Mouse (Mus musculus) lung, embryonic 14.5 days (tissue): ENCODE results near the gene Ift52. TPM values are rescaled to one million over a fixed set of nuclear protein-coding genes. Genes with fewer than 3 reads are reported as not detected.
A peak's percentile ranks its signal among the peaks of the same experiment; 100 is the strongest.

ENCODE experiments used
- ATAC-seq: fragments of 200-750 bp; cut with Nextera tagmentation; 2 replicates; pipeline ENCODE4 v1.8.0; 2017; ENCODE audit warnings: mild to moderate bottlenecking, moderate TSS enrichment, moderate library complexity; ENCODE audit not compliant: insufficient read depth
- DNase-seq: peaks from one replicate; pipeline ENCODE4 v3.0.0-alpha.2; 2015
- H3K27ac ChIP-seq: fragments of 300-500 bp; sonication (generic); 2 replicates; pipeline ENCODE4 v1.5.1; 2014; ENCODE audit warnings: low read depth, mild to moderate bottlenecking, moderate library complexity
- H3K27me3 ChIP-seq: fragments of 300-500 bp; sonication (generic); 2 replicates; pipeline ENCODE4 v1.6.1; 2014; ENCODE audit warnings: low read length, control low read depth; ENCODE audit not compliant: insufficient read depth
- H3K36me3 ChIP-seq: fragments of 300-500 bp; sonication (generic); 2 replicates; pipeline ENCODE4 v1.6.1; 2014; ENCODE audit warnings: control low read depth; ENCODE audit not compliant: insufficient read depth
- H3K4me1 ChIP-seq: fragments of 300-500 bp; sonication (generic); 2 replicates; pipeline ENCODE4 v1.6.1; 2014; ENCODE audit warnings: antibody characterized with exemption, control low read depth; ENCODE audit not compliant: insufficient read depth
- H3K4me2 ChIP-seq: fragments of 300-500 bp; sonication (generic); 2 replicates; pipeline ENCODE4 v1.6.1; 2014; ENCODE audit warnings: mild to moderate bottlenecking
- H3K4me3 ChIP-seq: fragments of 300-500 bp; sonication (generic); 2 replicates; pipeline ENCODE4 v1.5.1; 2014; ENCODE audit warnings: low read depth, low read length
- H3K9ac ChIP-seq: fragments of 300-500 bp; sonication (generic); 2 replicates; pipeline ENCODE4 v1.6.1; 2014
- H3K9me3 ChIP-seq: fragments of 300-500 bp; sonication (generic); 2 replicates; pipeline ENCODE4 v1.6.1; 2016; ENCODE audit warnings: low read depth, low read length, control low read depth
- CTCF ChIP-seq: IDR thresholded peaks from 2 replicates; pipeline ENCODE4 v1.5.1; 2016; ENCODE audit warnings: antibody characterized with exemption, low read depth
- WGBS: fragments of 180-500 bp; shearing (Covaris S2); extraction: QIAGEN DNeasy Blood & Tissue Kit; methylation state at CpG from one replicate; pipeline ENCODE4 v1.1.7; 2014; 5-methylcytosine and 5-hydroxymethylcytosine counted together
- polyA plus RNA-seq: library from polyadenylated mRNA; unstranded; fragments of >200 nt; fragmentation: Nextera tagmentation; extraction: Ambion mirVana; gene quantifications from 2 replicates; pipeline ENCODE4 v1.2.1, GENCODE M21; 2014

Gene Ift52
- polyA plus RNA-seq = 47.4 and 49.0 TPM in 2 replicates

- WGBS = under 1% methylated on average over 57 of the region's 57 CpGs
- ATAC-seq (peak; percentile 96), DNase-seq (peak; percentile 95)
- peak within 1 kb of the TSS; percentile 80 for H3K27ac ChIP-seq
- H3K4me2 ChIP-seq = peak within 1 kb of the TSS; percentile 60
- peak within 1 kb of the TSS; percentile 89 for H3K4me3 ChIP-seq
- 0 out of 2 replicates have a peak, but pooled peaks cover 4% of the 10 kb centered on the region for H3K4me1 ChIP-seq
- H3K9ac ChIP-seq = peak within 1 kb of the TSS; percentile 80
- no peaks in the 10 kb centered on the region for H3K9me3 ChIP-seq
- no peak for TF ChIP-seq CTCF
- no peaks in the 10 kb centered on the region for H3K27me3 ChIP-seq
- H3K36me3 ChIP-seq = no peaks in the 10 kb centered on the region
These were observed at the start of gene Ift52 for GRCm38 (mm10) chr2:163016916-163017743. TSS of gene Ift52 (plus strand) at chr2:163017354.

- ATAC-seq = peak; percentile 62; the same call in 1 of the 2 replicates
- Histone ChIP-seq H3K9me3 (no peaks in the 10 kb centered on the region), H3K4me1 (no peaks in the 10 kb centered on the region), H3K4me2 (no peak overlapping the region), H3K27me3 (no peaks in the 10 kb centered on the region), H3K27ac (no peak overlapping the region), H3K9ac (no peak overlapping the region), H3K4me3 (no peak overlapping the region), H3K36me3 (no peaks in the 10 kb centered on the region)
- peak; percentile 67 for DNase-seq
- WGBS = 6% methylated on average over 5 of the region's 5 CpGs
- peak; percentile 90 for TF ChIP-seq CTCF
These were observed 48.8 kb upstream of the Ift52 start for GRCm38 (mm10) chr2:162968357-162968756.

GRCm38 (mm10) chr2:162969101-162969500, 48.1 kb upstream of the Ift52 start:
- Histone ChIP-seq H3K4me2 (no peak overlapping the region), H3K9ac (no peak overlapping the region), H3K36me3 (no peaks in the 10 kb centered on the region), H3K9me3 (no peaks in the 10 kb centered on the region), H3K4me1 (no peaks in the 10 kb centered on the region), H3K27me3 (no peaks in the 10 kb centered on the region), H3K4me3 (no peak overlapping the region), H3K27ac (no peak overlapping the region)
- 75% methylated on average over 3 of the region's 3 CpGs for WGBS
- DNase-seq (no peak), ATAC-seq (no peak)
- TF ChIP-seq CTCF = no peak

- no peaks in the 10 kb centered on the region for H3K36me3 ChIP-seq
- TF ChIP-seq CTCF = no peak
- no peaks in the 10 kb centered on the region for H3K27me3 ChIP-seq
- no peaks in the 10 kb centered on the region for H3K4me1 ChIP-seq
- H3K27ac ChIP-seq = no peak overlapping the region
- H3K4me2 ChIP-seq = no peak overlapping the region
- WGBS = 74% methylated on average over 6 of the region's 6 CpGs
- no peak overlapping the region for H3K9ac ChIP-seq
- ATAC-seq = no peak
- no peak overlapping the region for H3K4me3 ChIP-seq
- DNase-seq = no peak
- H3K9me3 ChIP-seq = no peaks in the 10 kb centered on the region
These were observed 46.3 kb upstream of the Ift52 start for GRCm38 (mm10) chr2:162970896-162971295.

- ATAC-seq (no peak), DNase-seq (no peak)
- Histone ChIP-seq H3K9me3 (no peaks in the 10 kb centered on the region), H3K27ac (no peak overlapping the region), H3K9ac (no peak overlapping the region), H3K4me2 (no peak overlapping the region), H3K27me3 (no peaks in the 10 kb centered on the region), H3K36me3 (no peaks in the 10 kb centered on the region), H3K4me3 (no peak overlapping the region), H3K4me1 (no peaks in the 10 kb centered on the region)
- no peak for TF ChIP-seq CTCF
- WGBS = 31% methylated on average over 7 of the region's 7 CpGs
These were observed 44.4 kb upstream of the Ift52 start for GRCm38 (mm10) chr2:162972752-162973151.

- Histone ChIP-seq H3K4me3 (no peak overlapping the region), H3K9me3 (no peaks in the 10 kb centered on the region), H3K27me3 (no peaks in the 10 kb centered on the region), H3K4me2 (no peak overlapping the region), H3K9ac (no peak overlapping the region), H3K36me3 (no peaks in the 10 kb centered on the region), H3K27ac (no peak overlapping the region), H3K4me1 (no peaks in the 10 kb centered on the region)
- ATAC-seq = no peak
- no peak for DNase-seq
- 37% methylated on average over 5 of the region's 5 CpGs for WGBS
- TF ChIP-seq CTCF = no peak
These were observed 43.9 kb upstream of the Ift52 start for GRCm38 (mm10) chr2:162973206-162973605.

GRCm38 (mm10) chr2:162973637-162974036, 43.5 kb upstream of the Ift52 start:
- Histone ChIP-seq H3K4me3 (no peak overlapping the region), H3K4me1 (no peaks in the 10 kb centered on the region), H3K9me3 (no peaks in the 10 kb centered on the region), H3K27me3 (no peaks in the 10 kb centered on the region), H3K36me3 (no peaks in the 10 kb centered on the region), H3K9ac (no peak overlapping the region), H3K27ac (no peak overlapping the region), H3K4me2 (no peak overlapping the region)
- 12% methylated on average over 11 of the region's 11 CpGs for WGBS
- TF ChIP-seq CTCF = no peak
- DNase-seq (peak; percentile 20), ATAC-seq (no peak)
